Mouse (Mus musculus) MEL (cell line): ENCODE data around the gene Lsmem1.

ENCODE experiments used
- CTCF ChIP-seq, 3 experiments: IDR thresholded peaks in 2 of 3; conservative IDR thresholded peaks in 1 of 3; 2 replicates each; pipeline ENCODE4 v1.5.1; 2011 to 2012; ENCODE audit warnings: low read length in 3 of 3, low read depth in 2 of 3, mild to moderate bottlenecking in 2 of 3, improper control_type of control experiment in 1 of 3, inconsistent platforms in 1 of 3, mixed read lengths in 1 of 3, moderate library complexity in 1 of 3; ENCODE audit not compliant: control insufficient read depth in 1 of 3, insufficient read depth in 1 of 3, poor library complexity in 1 of 3, severe bottlenecking in 1 of 3
- EP300 ChIP-seq, 2 experiments: IDR thresholded peaks; 2 replicates each; pipeline ENCODE4 v1.6.1; 2011; ENCODE audit warnings: improper control_type of control experiment in 2 of 2, low read length in 2 of 2, low read depth in 1 of 2, mild to moderate bottlenecking in 1 of 2
- GATA1 ChIP-seq: IDR thresholded peaks from 2 replicates; pipeline ENCODE4 v1.6.1; 2011; ENCODE audit warnings: low read depth, low read length, improper control_type of control experiment
- NRF1 ChIP-seq: IDR thresholded peaks from 2 replicates; pipeline ENCODE4 v1.6.1; 2014; ENCODE audit warnings: low read depth, mild to moderate bottlenecking, inconsistent platforms, low read length, improper control_type of control experiment, moderate library complexity; ENCODE audit not compliant: poor library complexity, insufficient read depth, severe bottlenecking
- POLR2A ChIP-seq, 2 experiments: IDR thresholded peaks; 2 replicates each; pipeline ENCODE4 v1.6.1; 2011 to 2012; ENCODE audit warnings: low read length in 2 of 2, mild to moderate bottlenecking in 2 of 2, control low read depth in 1 of 2, improper control_type of control experiment in 1 of 2, low read depth in 1 of 2, moderate library complexity in 1 of 2; ENCODE audit not compliant: control insufficient read depth in 1 of 2, insufficient read depth in 1 of 2, poor library complexity in 1 of 2
- SIN3A ChIP-seq: IDR thresholded peaks from 2 replicates; pipeline ENCODE4 v1.6.1; 2012; ENCODE audit warnings: low read length, improper control_type of control experiment, inconsistent platforms
- TAL1 ChIP-seq: IDR thresholded peaks from 2 replicates; pipeline ENCODE4 v1.6.1; 2012; ENCODE audit warnings: mild to moderate bottlenecking, inconsistent platforms, low read length, moderate library complexity, mixed read lengths
- USF1 ChIP-seq: IDR thresholded peaks from 2 replicates; pipeline ENCODE4 v1.6.1; 2014; ENCODE audit warnings: low read depth, mild to moderate bottlenecking, inconsistent platforms, low read length, improper control_type of control experiment, moderate library complexity
- ZC3H11A ChIP-seq: IDR thresholded peaks from 2 replicates; pipeline ENCODE4 v1.6.1; 2012; ENCODE audit warnings: low read depth, mild to moderate bottlenecking, inconsistent platforms, low read length, improper control_type of control experiment

DNA sequence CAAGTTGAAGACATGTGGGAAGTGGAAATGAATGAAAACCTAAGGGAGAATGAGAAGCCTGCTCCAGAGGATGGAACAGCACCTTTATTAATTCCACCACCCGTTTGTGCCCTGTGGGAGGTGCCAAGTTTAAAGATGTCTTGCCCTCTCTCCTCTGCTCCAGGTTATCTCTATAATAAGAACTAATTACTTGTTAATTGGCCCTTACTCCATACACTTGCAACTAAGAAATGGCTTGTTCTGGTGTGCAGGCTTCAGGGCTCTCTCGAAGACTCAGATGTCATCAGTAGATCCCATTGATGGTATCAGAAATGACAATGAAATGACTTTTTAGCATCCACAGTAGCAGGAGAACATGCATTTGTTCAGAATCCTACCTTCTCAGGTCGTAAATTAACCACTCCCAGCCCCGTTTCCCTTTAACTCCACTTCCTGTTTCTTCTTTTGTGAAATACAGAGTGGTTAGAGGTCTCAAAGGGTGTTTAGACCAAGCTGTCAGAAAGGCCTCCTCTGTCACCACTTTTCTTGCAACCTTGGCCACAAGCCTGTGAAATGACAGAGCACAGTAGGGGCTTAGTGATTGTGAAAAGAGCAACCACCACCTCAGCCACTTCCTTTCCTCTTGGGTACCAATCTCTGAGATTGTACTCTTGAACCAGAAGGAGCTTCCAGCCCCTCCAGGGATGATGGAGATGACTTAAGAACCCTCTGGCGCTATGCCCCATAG lies 49.3 kb upstream of the Lsmem1 start, which contains the start of gene Ifrd1:
- no peak for TF ChIP-seq TAL1
- TF ChIP-seq USF1 = no peak
- TF ChIP-seq NRF1 = no peak
- no peak for TF ChIP-seq POLR2A (IDR thresholded peaks at IDR 0.05; ENCODE audit: control insufficient read depth in 1 of 2, insufficient read depth in 1 of 2, low read depth in 1 of 2, low read length in 2 of 2, poor library complexity in 1 of 2)
- TF ChIP-seq SIN3A = no peak
- no peak for TF ChIP-seq CTCF (IDR thresholded peaks at IDR 0.05 in 2 of 3, conservative IDR thresholded peaks at IDR 0.05 in 1 of 3; ENCODE audit: control insufficient read depth in 1 of 3, insufficient read depth in 1 of 3, low read depth in 2 of 3, low read length in 3 of 3, poor library complexity in 1 of 3, severe bottlenecking in 1 of 3)
- TF ChIP-seq GATA1 = no peak
- no peak for TF ChIP-seq EP300 (IDR thresholded peaks at IDR 0.05; ENCODE audit: low read depth in 1 of 2, low read length in 2 of 2)
- TF ChIP-seq ZC3H11A = no peak
